Mouse (Mus musculus): ENCODE data around the gene Foxa3.

- TF ChIP-seq CTCF (IDR thresholded peaks at IDR 0.05; ENCODE audit: borderline replicate concordance, extremely low read depth, insufficient read depth, insufficient read length) = no peak
- TF ChIP-seq POLR2A (IDR thresholded peaks at IDR 0.05; ENCODE audit: borderline replicate concordance, extremely low read depth, insufficient read depth, insufficient read length, poor library complexity, severe bottlenecking) = no peak
Measured at GRCm38 (mm10) chr7:19021048-19021447, 2.3 kb downstream of the Foxa3 start.

All from brain, embryonic 14.5 days (tissue).